Mouse (Mus musculus): ENCODE measurements at regions not wholly inside any gene's neighbourhood (a gene's known extent, or its start where the extent isn't known, plus 50 kb on each side); places are given as distances from the start of the nearest gene placed in this dataset.
A peak's percentile ranks its signal among the peaks of the same experiment; 100 is the strongest.

- Histone ChIP-seq H3K27ac (no peak overlapping the region), H3K9ac (replicated peaks; ENCODE audit: low read length) (no peak overlapping the region), H3K9me3 (ENCODE audit: low read length) (no peaks in the 10 kb centered on the region), H3K4me1 (ENCODE audit: insufficient read depth, low read length) (no peaks in the 10 kb centered on the region), H3K4me2 (ENCODE audit: low read depth, low read length) (no peak overlapping the region), H3K4me3 (ENCODE audit: low read length) (no peak overlapping the region), H3K36me3 (ENCODE audit: insufficient read depth, low read length) (no peaks in the 10 kb centered on the region), H3K27me3 (ENCODE audit: insufficient read depth, low read length) (no peaks in the 10 kb centered on the region)
- WGBS, result 42% methylated on average over 6 of the region's 6 CpGs
- ATAC-seq, result no peak
- peak; percentile 13 for DNase-seq (ENCODE audit: low spot score)
- no peak for TF ChIP-seq CTCF (IDR thresholded peaks at IDR 0.05; ENCODE audit: low read depth)
These were observed 66.8 kb upstream of the Zbtb20 start for GRCm38 (mm10) chr16:42808864-42809263.

- Histone ChIP-seq H3K36me3 (ENCODE audit: insufficient read depth, low read length) (no peaks in the 10 kb centered on the region), H3K4me2 (ENCODE audit: low read depth, low read length) (no peak overlapping the region), H3K27ac (no peak overlapping the region), H3K4me3 (ENCODE audit: low read length) (no peak overlapping the region), H3K4me1 (ENCODE audit: insufficient read depth, low read length) (no peaks in the 10 kb centered on the region), H3K27me3 (ENCODE audit: insufficient read depth, low read length) (no peaks in the 10 kb centered on the region), H3K9ac (replicated peaks; ENCODE audit: low read length) (no peak overlapping the region), H3K9me3 (ENCODE audit: low read length) (no peaks in the 10 kb centered on the region)
- ATAC-seq (no peak), DNase-seq (ENCODE audit: low spot score) (no peak)
- no peak for TF ChIP-seq CTCF (IDR thresholded peaks at IDR 0.05; ENCODE audit: low read depth)
- 91% methylated on average over 2 of the region's 2 CpGs for WGBS
These were observed 68.1 kb upstream of the Zbtb20 start for GRCm38 (mm10) chr16:42807536-42807935.

- Histone ChIP-seq H3K4me1 (ENCODE audit: insufficient read depth, low read length) (no peaks in the 10 kb centered on the region), H3K27me3 (ENCODE audit: insufficient read depth, low read length) (no peaks in the 10 kb centered on the region), H3K36me3 (ENCODE audit: insufficient read depth, low read length) (no peaks in the 10 kb centered on the region), H3K9ac (replicated peaks; ENCODE audit: low read length) (no peak overlapping the region), H3K27ac (no peak overlapping the region), H3K4me2 (ENCODE audit: low read depth, low read length) (no peak overlapping the region), H3K9me3 (ENCODE audit: low read length) (no peaks in the 10 kb centered on the region), H3K4me3 (ENCODE audit: low read length) (no peak overlapping the region)
- no peak for DNase-seq (ENCODE audit: low spot score)
- ATAC-seq, result no peak
- TF ChIP-seq CTCF (IDR thresholded peaks at IDR 0.05; ENCODE audit: low read depth), result no peak
- WGBS, result 68% methylated on average over 1 of the region's 1 CpGs
These were observed 72.1 kb upstream of the Zbtb20 start for GRCm38 (mm10) chr16:42803609-42804008.

- Histone ChIP-seq H3K9me3 (ENCODE audit: low read length) (no peaks in the 10 kb centered on the region), H3K4me3 (ENCODE audit: low read length) (no peak overlapping the region), H3K9ac (replicated peaks; ENCODE audit: low read length) (no peak overlapping the region), H3K4me2 (ENCODE audit: low read depth, low read length) (no peak overlapping the region), H3K4me1 (ENCODE audit: insufficient read depth, low read length) (no peaks in the 10 kb centered on the region), H3K27ac (no peak overlapping the region), H3K27me3 (ENCODE audit: insufficient read depth, low read length) (no peaks in the 10 kb centered on the region), H3K36me3 (ENCODE audit: insufficient read depth, low read length) (no peaks in the 10 kb centered on the region)
- DNase-seq (ENCODE audit: low spot score) (peak; percentile 68), ATAC-seq (no peak)
- TF ChIP-seq CTCF (IDR thresholded peaks at IDR 0.05; ENCODE audit: low read depth), result no peak
- WGBS, result 55% methylated on average over 2 of the region's 2 CpGs
These were observed 83.1 kb upstream of the Zbtb20 start for GRCm38 (mm10) chr16:42792571-42792970.

GRCm38 (mm10) chr16:42784712-42785111, 91.0 kb upstream of the Zbtb20 start:
- no peak for ATAC-seq
- Histone ChIP-seq H3K4me1 (ENCODE audit: insufficient read depth, low read length) (peaks cover 9% of the 10 kb centered on the region; the same call in 1 of the 2 replicates), H3K9me3 (ENCODE audit: low read length) (no peaks in the 10 kb centered on the region), H3K27me3 (ENCODE audit: insufficient read depth, low read length) (no peaks in the 10 kb centered on the region), H3K36me3 (ENCODE audit: insufficient read depth, low read length) (no peaks in the 10 kb centered on the region), H3K9ac (replicated peaks; ENCODE audit: low read length) (no peak overlapping the region), H3K27ac (no peak overlapping the region), H3K4me2 (ENCODE audit: low read depth, low read length) (no peak overlapping the region), H3K4me3 (ENCODE audit: low read length) (no peak overlapping the region)
- WGBS, result 35% methylated on average over 4 of the region's 4 CpGs
- no peak for DNase-seq (ENCODE audit: low spot score)
- no peak for TF ChIP-seq CTCF (IDR thresholded peaks at IDR 0.05; ENCODE audit: low read depth)

- TF ChIP-seq CTCF (IDR thresholded peaks at IDR 0.05; ENCODE audit: low read depth), result 0 out of 2 replicates have a peak, but pooled peaks have one; percentile 18
- Histone ChIP-seq H3K36me3 (ENCODE audit: insufficient read depth, low read length) (no peaks in the 10 kb centered on the region), H3K27ac (no peak overlapping the region), H3K4me3 (ENCODE audit: low read length) (no peak overlapping the region), H3K4me2 (ENCODE audit: low read depth, low read length) (no peak overlapping the region), H3K27me3 (ENCODE audit: insufficient read depth, low read length) (no peaks in the 10 kb centered on the region), H3K9ac (replicated peaks; ENCODE audit: low read length) (no peak overlapping the region), H3K4me1 (ENCODE audit: insufficient read depth, low read length) (peaks cover 9% of the 10 kb centered on the region; the same call in 1 of the 2 replicates), H3K9me3 (ENCODE audit: low read length) (no peaks in the 10 kb centered on the region)
- DNase-seq (ENCODE audit: low spot score) (peak; percentile 45), ATAC-seq (no peak)
- 24% methylated on average over 4 of the region's 4 CpGs for WGBS
These were observed 91.7 kb upstream of the Zbtb20 start for GRCm38 (mm10) chr16:42784031-42784430.

GRCm38 (mm10) chr16:42782091-42782679, 93.5 kb upstream of the Zbtb20 start:
- ATAC-seq, result peak; percentile 81
- Histone ChIP-seq H3K4me3 (ENCODE audit: low read length) (no peak overlapping the region), H3K27ac (peak overlapping the region; percentile 65; the same call in 1 of the 2 replicates), H3K4me2 (ENCODE audit: low read depth, low read length) (peak overlapping the region; percentile 39), H3K9ac (replicated peaks; ENCODE audit: low read length) (peak overlapping the region; percentile 33; the same call in 1 of the 2 replicates), H3K27me3 (ENCODE audit: insufficient read depth, low read length) (no peaks in the 10 kb centered on the region), H3K9me3 (ENCODE audit: low read length) (no peaks in the 10 kb centered on the region), H3K4me1 (ENCODE audit: insufficient read depth, low read length) (peaks cover 9% of the 10 kb centered on the region; the same call in 1 of the 2 replicates), H3K36me3 (ENCODE audit: insufficient read depth, low read length) (no peaks in the 10 kb centered on the region)
- WGBS, result under 1% methylated on average over 5 of the region's 5 CpGs
- DNase-seq (ENCODE audit: low spot score), result peak; percentile 91
- peak; percentile 81 for TF ChIP-seq CTCF (IDR thresholded peaks at IDR 0.05; ENCODE audit: low read depth)
